In the genomic region with DNA sequence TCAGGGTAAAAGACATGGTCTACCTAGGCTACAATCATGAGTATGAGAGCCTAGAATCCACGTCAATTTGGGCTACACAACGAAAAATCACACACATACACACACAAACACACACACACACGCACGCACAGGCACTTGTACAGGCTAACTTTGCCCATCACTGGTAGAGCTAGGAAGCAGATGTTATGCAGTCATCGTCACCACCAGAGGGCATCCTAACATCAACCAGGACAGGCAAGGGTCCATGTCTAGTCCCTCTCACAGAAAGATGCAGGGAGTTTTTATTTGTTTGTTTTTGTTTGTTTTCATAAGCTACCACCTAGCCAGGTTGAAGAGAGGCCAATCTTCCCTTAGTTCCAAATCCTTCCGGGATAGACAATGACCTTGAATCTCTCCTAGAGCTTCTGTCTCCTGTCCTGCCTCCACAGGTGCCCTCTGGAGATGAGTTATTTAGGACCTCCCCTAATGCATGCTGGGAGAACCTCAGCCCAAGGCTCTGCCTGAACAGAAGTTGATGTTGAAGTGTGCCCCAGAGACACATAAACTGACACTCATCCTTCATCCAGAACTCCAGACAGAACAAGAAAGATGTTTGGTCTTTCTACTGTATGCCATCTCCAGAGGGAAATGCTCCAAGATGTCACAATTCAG, we compare ENCODE assay signal across 8 mouse cellular contexts. TPM values are rescaled to one million over a fixed set of nuclear protein-coding genes. Genes with fewer than 3 reads are reported as not detected.
DNase-seq lines count a peak whose midpoint lies in the region; ATAC-seq lines count a peak whose summit lies in the region.

No protein-coding gene starts in this region.

- WGBS in liver, embryonic 11.5 days: 12% methylated on average over 6 of the region's 6 CpGs
- 23% methylated on average over 6 of the region's 6 CpGs for WGBS in neural tube, embryonic 12.5 days

- no peaks in the 10 kb centered on the region for H3K36me3 ChIP-seq in liver, embryonic 11.5 days (ENCODE audit: control insufficient read depth, insufficient read depth, low read length)
- H3K36me3 ChIP-seq in neural tube, embryonic 12.5 days: no peaks in the 10 kb centered on the region

- no peak overlapping the region for H3K27ac ChIP-seq in liver, embryonic 11.5 days (ENCODE audit: low read depth, low read length)
- no peak overlapping the region for H3K27ac ChIP-seq in neural tube, embryonic 12.5 days

- H3K27me3 ChIP-seq in liver, embryonic 11.5 days (replicated peaks; ENCODE audit: control insufficient read depth, insufficient read depth, low read length): no peaks in the 10 kb centered on the region
- H3K27me3 ChIP-seq in neural tube, embryonic 12.5 days (replicated peaks): no peaks in the 10 kb centered on the region

- peaks cover 2% of the 10 kb centered on the region; the same call in 1 of the 2 replicates for H3K9me3 ChIP-seq in liver, embryonic 11.5 days (ENCODE audit: control insufficient read depth, low read length)
- H3K9me3 ChIP-seq in neural tube, embryonic 12.5 days: peaks cover 3% of the 10 kb centered on the region; the same call in 1 of the 2 replicates

- peak; percentile 60; the same call in 1 of the 2 replicates for ATAC-seq in liver, embryonic 11.5 days (replicated peaks; ENCODE audit: low FRiP score)
- ATAC-seq in neural tube, embryonic 12.5 days (ENCODE audit: low FRiP score, low read depth): peak; percentile 66; the same call in 1 of the 2 replicates

- no peak overlapping the region for H3K4me3 ChIP-seq in liver, embryonic 11.5 days (ENCODE audit: low read depth, low read length)
- H3K4me3 ChIP-seq in neural tube, embryonic 12.5 days: no peak overlapping the region

- H3K4me1 ChIP-seq in liver, embryonic 11.5 days (replicated peaks; ENCODE audit: control insufficient read depth, insufficient read depth, low read length): no peaks in the 10 kb centered on the region
- H3K4me1 ChIP-seq in neural tube, embryonic 12.5 days: no peaks in the 10 kb centered on the region

- peak; percentile 91 for DNase-seq in CD4-positive, CD25-positive, alpha-beta regulatory T cell, adult 2 months (ENCODE audit: low read depth, low spot score)
- DNase-seq in R1 (ENCODE audit: low read depth, low spot score): peak; percentile 75
- peak; percentile 77 to 81 for DNase-seq in cerebellum, postnatal 14 days
- DNase-seq in gastrocnemius, postnatal 10 days: peak; percentile 51
- peak; percentile 35 for DNase-seq in kidney, adult 18-20 months
- DNase-seq in liver, embryonic 11.5 days (ENCODE audit: low spot score): no peak
- DNase-seq in thymus, postnatal 4 days: peak; percentile 74

- no peak overlapping the region for H3K4me2 ChIP-seq in liver, embryonic 11.5 days
- H3K4me2 ChIP-seq in neural tube, embryonic 12.5 days (replicated peaks): no peak overlapping the region

- H3K9ac ChIP-seq in liver, embryonic 11.5 days (ENCODE audit: low read depth, low read length): no peak overlapping the region
- no peak overlapping the region for H3K9ac ChIP-seq in neural tube, embryonic 12.5 days

RNA-seq across cellular contexts. Expression of a gene that starts 32.0 kb away (rescaled TPM):
- 10 to 100 TPM; 32.9 to 48.1 TPM for total RNA-seq in gastrocnemius, postnatal 10 days (2021)
- polyA plus RNA-seq in liver, embryonic 11.5 days (2014; fragmentation: Nextera tagmentation; extraction: Ambion mirVana): 1.6 and 2.5 TPM in 2 replicates
- polyA plus RNA-seq in neural tube, embryonic 12.5 days (2016; fragmentation: Nextera tagmentation; extraction: Ambion mirVana): 9.8 and 11.0 TPM in 2 replicates

RNA-seq across cellular contexts. Expression of a gene that starts 47.4 kb away (rescaled TPM):
- 10 to 100 TPM; 16.1 to 22.0 TPM for total RNA-seq in gastrocnemius, postnatal 10 days (2021)
- polyA plus RNA-seq in liver, embryonic 11.5 days (2014; fragmentation: Nextera tagmentation; extraction: Ambion mirVana): 4.9 and 6.2 TPM in 2 replicates
- 28.3 and 30.6 TPM in 2 replicates for polyA plus RNA-seq in neural tube, embryonic 12.5 days (2016; fragmentation: Nextera tagmentation; extraction: Ambion mirVana)
